Mouse (Mus musculus): ENCODE results near the gene Drg1. TPM values are rescaled to one million over a fixed set of nuclear protein-coding genes. Genes with fewer than 3 reads are reported as not detected.

Gene Drg1
- polyA plus RNA-seq, 3 experiments from 2014 or later, result 162 to 177 (median 172) TPM

Other genes starting within 250 kb of the Drg1 start
- 10 to 100 TPM; 25.9 to 49.0 (median 44.6) TPM for gene Sfi1, start 73.0 kb downstream of the Drg1 start, polyA plus RNA-seq (2017; shearing (Covaris generic))
- gene Eif4enif1, start 64.0 kb downstream of the Drg1 start, polyA plus RNA-seq (2017; shearing (Covaris generic)), result 10 to 100 TPM; 57.1 to 81.6 (median 75.7) TPM
- gene Patz1, start 22.5 kb upstream of the Drg1 start, polyA plus RNA-seq (2017; shearing (Covaris generic)), result 10 to 100 TPM; 15.5 to 19.6 (median 16.0) TPM
- 10 to 100 TPM; 11.5 to 59.1 (median 35.3) TPM for gene Pik3ip1, start 64.0 kb upstream of the Drg1 start, polyA plus RNA-seq (2017; shearing (Covaris generic))
- gene Limk2, start 142.8 kb upstream of the Drg1 start, polyA plus RNA-seq (2017; shearing (Covaris generic)), result 10 to 100 TPM; 84.8 to 90.3 (median 87.8) TPM
- 10 to 100 TPM; 16.8 to 28.4 (median 21.9) TPM for gene Rnf185, start 185.9 kb upstream of the Drg1 start, polyA plus RNA-seq (2017; shearing (Covaris generic))
- gene Pla2g3, start 221.9 kb upstream of the Drg1 start, polyA plus RNA-seq (2017; shearing (Covaris generic)), result under 1 TPM in 2 of 3 experiments, not detected in 1; 0.12 to 0.28 TPM
- not detected for gene Inpp5j, start 238.4 kb upstream of the Drg1 start, polyA plus RNA-seq (2017; shearing (Covaris generic))
- gene Selenom, start 248.3 kb upstream of the Drg1 start, polyA plus RNA-seq (2017; shearing (Covaris generic)), result 10 to 100 TPM in 1 of 3 experiments, 1 to 10 TPM in 2; 5.6 to 20.7 (median 8.1) TPM

Measured in inflammation-experienced regulatory T-cells, adult 6 months (primary cell).